Mouse (Mus musculus): ENCODE data around the gene Bst2. TPM values are rescaled to one million over a fixed set of nuclear protein-coding genes. Genes with fewer than 3 reads are reported as not detected.

Bst2 gene
- 100 to 1,000 TPM in 1 of 2 experiments, 10 to 100 TPM in 1; 40.2 to 113 TPM for polyA plus RNA-seq (2017; shearing (Covaris generic))

GRCm38 (mm10) chr8:71537028-71537867 lies at the start of gene Bst2:
TSS of gene Bst2 (minus strand) at chr8:71537456.
- ATAC-seq, result peak; percentile 99

GRCm38 (mm10) chr8:71586891-71587290 lies 49.6 kb upstream of the Bst2 start:
- no peak for ATAC-seq

GRCm38 (mm10) chr8:71580201-71580600 lies 42.9 kb upstream of the Bst2 start:
- ATAC-seq, result no peak

- no peak for ATAC-seq
Observed at GRCm38 (mm10) chr8:71579476-71579875, 42.2 kb upstream of the Bst2 start.

GRCm38 (mm10) chr8:71579009-71579408 lies 41.8 kb upstream of the Bst2 start:
- no peak for ATAC-seq

- ATAC-seq, result no peak
Observed at GRCm38 (mm10) chr8:71577856-71578387, 40.7 kb upstream of the Bst2 start.

- no peak for ATAC-seq
Observed at GRCm38 (mm10) chr8:71575020-71575419, 37.8 kb upstream of the Bst2 start.

- ATAC-seq, result no peak
Observed at GRCm38 (mm10) chr8:71574426-71574825, 37.2 kb upstream of the Bst2 start.

- no peak for ATAC-seq
Observed at GRCm38 (mm10) chr8:71572847-71573633, 35.8 kb upstream of the Bst2 start.

GRCm38 (mm10) chr8:71572077-71572476 lies 34.8 kb upstream of the Bst2 start:
- no peak for ATAC-seq

- ATAC-seq, result peak; percentile 90
Observed at GRCm38 (mm10) chr8:71570291-71570954, 33.2 kb upstream of the Bst2 start.

GRCm38 (mm10) chr8:71569366-71570290 lies 32.4 kb upstream of the Bst2 start:
- peak; percentile 34 for ATAC-seq

GRCm38 (mm10) chr8:71568941-71569340 lies 31.7 kb upstream of the Bst2 start:
- no peak for ATAC-seq

- ATAC-seq, result no peak
Observed at GRCm38 (mm10) chr8:71568387-71568937, 31.2 kb upstream of the Bst2 start, which contains the start of gene Slc27a1. TSS of gene Slc27a1 (plus strand) at chr8:71568882.

- no peak for ATAC-seq
Observed at GRCm38 (mm10) chr8:71567587-71567986, 30.3 kb upstream of the Bst2 start.

GRCm38 (mm10) chr8:71566501-71566900 lies 29.2 kb upstream of the Bst2 start, which contains the start of gene Nxnl1:
TSS of gene Nxnl1 (minus strand) at chr8:71566601.
- no peak for ATAC-seq

GRCm38 (mm10) chr8:71563992-71564391 lies 26.7 kb upstream of the Bst2 start:
- ATAC-seq, result no peak

- peak; percentile 33 for ATAC-seq
Observed at GRCm38 (mm10) chr8:71562751-71563150, 25.5 kb upstream of the Bst2 start.

- ATAC-seq, result peak; percentile 51
Observed at GRCm38 (mm10) chr8:71561401-71561800, 24.1 kb upstream of the Bst2 start.

- ATAC-seq, result no peak
Observed at GRCm38 (mm10) chr8:71560765-71561164, 23.5 kb upstream of the Bst2 start.

GRCm38 (mm10) chr8:71560071-71560470 lies 22.8 kb upstream of the Bst2 start:
- ATAC-seq, result no peak
